Mouse (Mus musculus) stomach, embryonic 16.5 days (tissue): ENCODE results near the gene Kpna6. TPM values are rescaled to one million over a fixed set of nuclear protein-coding genes. Genes with fewer than 3 reads are reported as not detected.

Experiments used
- ATAC-seq: fragments of 200-750 bp; cut with Nextera tagmentation; 2 replicates; pipeline ENCODE4 v1.8.0; 2017; ENCODE audit warnings: moderate number of reproducible peaks, moderate TSS enrichment; ENCODE audit not compliant: insufficient read depth, low FRiP score
- H3K27ac ChIP-seq: fragments of 300-500 bp; sonication (generic); 2 replicates; pipeline ENCODE4 v1.5.1; 2014; ENCODE audit warnings: low read length
- H3K27me3 ChIP-seq: fragments of 300-500 bp; sonication (generic); 2 replicates; pipeline ENCODE4 v1.6.1; 2014; ENCODE audit warnings: low read length, control low read depth, mixed read lengths; ENCODE audit not compliant: control insufficient read depth, insufficient read depth
- H3K36me3 ChIP-seq: fragments of 300-500 bp; sonication (generic); 2 replicates; pipeline ENCODE4 v1.6.1; 2014; ENCODE audit warnings: low read length; ENCODE audit not compliant: control insufficient read depth, insufficient read depth
- H3K4me1 ChIP-seq: fragments of 300-500 bp; sonication (generic); 2 replicates; pipeline ENCODE4 v1.6.1; 2014; ENCODE audit warnings: low read length, control low read depth, mixed read lengths; ENCODE audit not compliant: control insufficient read depth, insufficient read depth
- H3K4me2 ChIP-seq: fragments of 300-500 bp; sonication (generic); 2 replicates; pipeline ENCODE4 v1.6.1; 2014; ENCODE audit warnings: low read depth, low read length, mixed read lengths
- H3K4me3 ChIP-seq: fragments of 300-500 bp; sonication (generic); replicated peaks from 2 replicates; pipeline ENCODE4 v1.5.1; 2014; ENCODE audit warnings: mild to moderate bottlenecking, low read length
- H3K9ac ChIP-seq: fragments of 300-500 bp; sonication (generic); 2 replicates; pipeline ENCODE4 v1.6.1; 2014; ENCODE audit warnings: low read length
- H3K9me3 ChIP-seq: fragments of 300-500 bp; sonication (generic); replicated peaks from 2 replicates; pipeline ENCODE4 v1.6.1; 2016; ENCODE audit warnings: low read length, control low read depth; ENCODE audit not compliant: control insufficient read depth
- WGBS: fragments of 180-500 bp; shearing (Covaris S2); extraction: QIAGEN DNeasy Blood & Tissue Kit; methylation state at CpG from one replicate; pipeline ENCODE4 v1.1.7; 2014; 5-methylcytosine and 5-hydroxymethylcytosine counted together
- polyA plus RNA-seq: library from polyadenylated mRNA; unstranded; fragments of >200 nt; fragmentation: Nextera tagmentation; extraction: Ambion mirVana; gene quantifications from 2 replicates; pipeline ENCODE4 v1.2.1, GENCODE M21; 2015

The Kpna6 gene
- polyA plus RNA-seq, 1 experiment from 2014 or later, result 16.2 TPM

GRCm38 (mm10) chr4:129616631-129617030 is 55.9 kb downstream of the Kpna6 start:
- Histone ChIP-seq H3K36me3 (0 out of 2 replicates have a peak, but pooled peaks cover 4% of the 10 kb centered on the region), H3K4me3 (no peak overlapping the region), H3K4me2 (no peak overlapping the region), H3K9me3 (no peaks in the 10 kb centered on the region), H3K27me3 (no peaks in the 10 kb centered on the region), H3K4me1 (peaks cover 10% of the 10 kb centered on the region), H3K9ac (no peak overlapping the region), H3K27ac (no peak overlapping the region)
- no peak for ATAC-seq
- 92% methylated on average over 3 of the region's 3 CpGs for WGBS

GRCm38 (mm10) chr4:129615801-129616290 is 56.7 kb downstream of the Kpna6 start:
- 88% methylated on average over 9 of the region's 9 CpGs for WGBS
- no peak for ATAC-seq
- no peak overlapping the region for H3K9ac ChIP-seq

GRCm38 (mm10) chr4:129614093-129614492 is 58.5 kb downstream of the Kpna6 start, which contains the start of gene Dcdc2b:
Gene Dcdc2b (minus strand): TSS chr4:129614257.
- Histone ChIP-seq H3K27ac (no peak within 1 kb of the TSS), H3K36me3 (peaks cover 9% of the 10 kb centered on the region; the same call in 1 of the 2 replicates), H3K27me3 (no peaks in the 10 kb centered on the region), H3K4me2 (no peak within 1 kb of the TSS), H3K4me1 (peaks cover 7% of the 10 kb centered on the region), H3K9ac (no peak within 1 kb of the TSS; the same call in 1 of the 2 replicates), H3K9me3 (no peaks in the 10 kb centered on the region), H3K4me3 (no peak within 1 kb of the TSS)
- ATAC-seq, result no peak
- WGBS, result 77% methylated on average over 6 of the region's 6 CpGs

More at GRCm38 (mm10) chr4:129615801-129616290, 56.7 kb downstream of the Kpna6 start:
- no peaks in the 10 kb centered on the region for H3K9me3 ChIP-seq
- H3K27me3 ChIP-seq, result no peaks in the 10 kb centered on the region
- H3K36me3 ChIP-seq, result 0 out of 2 replicates have a peak, but pooled peaks cover 4% of the 10 kb centered on the region
- H3K4me2 ChIP-seq, result no peak overlapping the region
- H3K27ac ChIP-seq, result no peak overlapping the region
- peaks cover 10% of the 10 kb centered on the region for H3K4me1 ChIP-seq
- no peak overlapping the region for H3K4me3 ChIP-seq

- Histone ChIP-seq H3K27me3 (no peaks in the 10 kb centered on the region), H3K27ac (no peak overlapping the region), H3K4me2 (no peak overlapping the region), H3K9me3 (no peaks in the 10 kb centered on the region), H3K9ac (no peak overlapping the region), H3K4me1 (peaks cover 4% of the 10 kb centered on the region; the same call in 1 of the 2 replicates), H3K36me3 (peaks cover 18% of the 10 kb centered on the region), H3K4me3 (no peak overlapping the region)
- WGBS, result 62% methylated on average over 4 of the region's 4 CpGs
- ATAC-seq, result no peak
Observed at GRCm38 (mm10) chr4:129610472-129610871, 62.1 kb downstream of the Kpna6 start.

GRCm38 (mm10) chr4:129610026-129610425 is 62.5 kb downstream of the Kpna6 start:
- Histone ChIP-seq H3K4me3 (no peak overlapping the region), H3K36me3 (peaks cover 21% of the 10 kb centered on the region), H3K27me3 (no peaks in the 10 kb centered on the region), H3K9me3 (no peaks in the 10 kb centered on the region), H3K4me1 (peaks cover 4% of the 10 kb centered on the region; the same call in 1 of the 2 replicates), H3K4me2 (no peak overlapping the region), H3K27ac (no peak overlapping the region), H3K9ac (no peak overlapping the region; the same call in 1 of the 2 replicates)
- WGBS, result 79% methylated on average over 4 of the region's 4 CpGs
- ATAC-seq, result no peak

- Histone ChIP-seq H3K4me2 (no peak overlapping the region), H3K9ac (no peak overlapping the region), H3K4me3 (no peak overlapping the region), H3K27ac (no peak overlapping the region; the same call in 1 of the 2 replicates), H3K9me3 (no peaks in the 10 kb centered on the region), H3K27me3 (no peaks in the 10 kb centered on the region), H3K36me3 (peaks cover 29% of the 10 kb centered on the region), H3K4me1 (peaks cover 4% of the 10 kb centered on the region; the same call in 1 of the 2 replicates)
- 0 out of 2 replicates have a peak, but pooled peaks have one; percentile 5 for ATAC-seq
- 78% methylated on average over 12 of the region's 12 CpGs for WGBS
Observed at GRCm38 (mm10) chr4:129609139-129609631, 63.4 kb downstream of the Kpna6 start.

- Histone ChIP-seq H3K27ac (no peak overlapping the region), H3K4me2 (no peak overlapping the region), H3K4me3 (no peak overlapping the region), H3K4me1 (peaks cover 4% of the 10 kb centered on the region; the same call in 1 of the 2 replicates), H3K36me3 (peaks cover 31% of the 10 kb centered on the region), H3K9me3 (no peaks in the 10 kb centered on the region), H3K27me3 (no peaks in the 10 kb centered on the region), H3K9ac (peak overlapping the region; percentile 42; the same call in 1 of the 2 replicates)
- WGBS, result 35% methylated on average over 7 of the region's 7 CpGs
- ATAC-seq, result peak; percentile 87
Observed at GRCm38 (mm10) chr4:129608426-129609025, 64.0 kb downstream of the Kpna6 start.

GRCm38 (mm10) chr4:129600233-129601158 is 72.1 kb downstream of the Kpna6 start, which contains the start of the genes Eif3i and Tmem234:
Gene Eif3i (minus strand): TSS chr4:129600648.
Gene Tmem234 (plus strand): TSS chr4:129600668.
- peaks cover 13% of the 10 kb centered on the region; the same call in 1 of the 2 replicates for H3K36me3 ChIP-seq
- under 1% methylated on average over 74 of the region's 74 CpGs for whole genome bisulfite sequencing

More at GRCm38 (mm10) chr4:129600233-129601158, 72.1 kb downstream of the Kpna6 start, which contains the start of the genes Eif3i and Tmem234:
- H3K4me1 ChIP-seq, result peaks cover 17% of the 10 kb centered on the region
- peak within 1 kb of the TSS; percentile 98 for H3K9ac ChIP-seq
- H3K4me3 ChIP-seq, result peak within 1 kb of the TSS; percentile 98
- peak; percentile 89 for ATAC-seq
- no peaks in the 10 kb centered on the region for H3K9me3 ChIP-seq
- no peaks in the 10 kb centered on the region for H3K27me3 ChIP-seq
- peak within 1 kb of the TSS; percentile 67; the same call in 1 of the 2 replicates for H3K27ac ChIP-seq
- H3K4me2 ChIP-seq, result peak within 1 kb of the TSS; percentile 89
